Comparison of ENCODE assay signal across 9 mouse cellular contexts in genomic region chr17:48110547-48111287, GRCm38 (mm10). TPM values are rescaled to one million over a fixed set of nuclear protein-coding genes. Genes with fewer than 3 reads are reported as not detected.
DNase-seq lines count a peak whose midpoint lies in the region; ATAC-seq lines count a peak whose summit lies in the region.
"Had no signal": no experiment of that assay in that cellular context is flagged by ENCODE, and none has a peak within 500 bp of the region (broad histone marks: within the 10 kb centered on the region; RNA-seq: fewer than 3 reads in every experiment).

No protein-coding gene starts in this region.

- intact Hi-C loops in left cerebral cortex, postnatal 10 days (cut with DNase I): no loop called here

- H3K4me3 ChIP-seq in hindbrain, embryonic 11.5 days (ENCODE audit: low read depth, low read length): no peak overlapping the region
- no peak overlapping the region for H3K4me3 ChIP-seq in hindbrain, embryonic 12.5 days

- peak; percentile 70 for DNase-seq in hindbrain, embryonic 11.5 days (ENCODE audit: low spot score)
- DNase-seq in urinary bladder, postnatal 25 days (ENCODE audit: low spot score): peak; percentile 9
- DNase-seq in urinary bladder, postnatal 4 days (ENCODE audit: low spot score in 2 of 2): no peak
- DNase-seq in embryo, embryonic 10 days (ENCODE audit: low spot score): peak; percentile 61
- DNase-seq in lung, postnatal 25 days (ENCODE audit: low spot score): peak; percentile 24
- peak; percentile 33 for DNase-seq in yolk sac, embryonic 10.5 days (ENCODE audit: low spot score)
- no peak for DNase-seq in left cerebral cortex, postnatal 10 days (ENCODE audit: extremely low spot score in 1 of 2, low spot score in 2 of 2)

- H3K4me2 ChIP-seq in hindbrain, embryonic 11.5 days (replicated peaks; ENCODE audit: low read depth, low read length): no peak overlapping the region
- H3K4me2 ChIP-seq in hindbrain, embryonic 12.5 days (replicated peaks): no peak overlapping the region

- ATAC-seq in hindbrain, embryonic 11.5 days (ENCODE audit: low FRiP score): no peak
- no peak for ATAC-seq in hindbrain, embryonic 12.5 days (ENCODE audit: low FRiP score)

- H3K36me3 ChIP-seq in hindbrain, embryonic 11.5 days (ENCODE audit: control insufficient read depth, insufficient read depth, low read length): no peaks in the 10 kb centered on the region
- no peaks in the 10 kb centered on the region for H3K36me3 ChIP-seq in hindbrain, embryonic 12.5 days

- no peaks in the 10 kb centered on the region for H3K9me3 ChIP-seq in hindbrain, embryonic 11.5 days (ENCODE audit: control insufficient read depth, low read length)
- peaks cover 11% of the 10 kb centered on the region for H3K9me3 ChIP-seq in hindbrain, embryonic 12.5 days (replicated peaks)

- 49% methylated on average over 8 of the region's 8 CpGs for WGBS in hindbrain, embryonic 11.5 days
- WGBS in hindbrain, embryonic 12.5 days: 51% methylated on average over 8 of the region's 8 CpGs

- no peak overlapping the region for H3K9ac ChIP-seq in hindbrain, embryonic 11.5 days (ENCODE audit: low read depth, low read length)
- H3K9ac ChIP-seq in hindbrain, embryonic 12.5 days: no peak overlapping the region

- H3K27ac ChIP-seq in hindbrain, embryonic 11.5 days (ENCODE audit: low read depth, low read length): no peak overlapping the region
- H3K27ac ChIP-seq in hindbrain, embryonic 12.5 days: no peak overlapping the region

- H3K4me1 ChIP-seq in hindbrain, embryonic 11.5 days (replicated peaks; ENCODE audit: control insufficient read depth, insufficient read depth, low read length): no peaks in the 10 kb centered on the region
- H3K4me1 ChIP-seq in hindbrain, embryonic 12.5 days: peaks cover 5% of the 10 kb centered on the region

- no peaks in the 10 kb centered on the region for H3K27me3 ChIP-seq in hindbrain, embryonic 11.5 days (ENCODE audit: control insufficient read depth, insufficient read depth, low read length)
- H3K27me3 ChIP-seq in hindbrain, embryonic 12.5 days: no peaks in the 10 kb centered on the region

RNA-seq across cellular contexts. Expression of gene 1700067P10Rik, which starts 21.6 kb away (rescaled TPM):
- not detected in 2 replicates for polyA plus RNA-seq in hindbrain, embryonic 11.5 days (2014; fragmentation: Nextera tagmentation; extraction: Ambion mirVana)
- 0.26 TPM in 1 of 2 replicates, not detected in the other for polyA plus RNA-seq in hindbrain, embryonic 12.5 days (2016; fragmentation: Nextera tagmentation; extraction: Ambion mirVana)
- not detected for total RNA-seq in left cerebral cortex, postnatal 10 days (2021)

RNA-seq across cellular contexts. Expression of gene 9830107B12Rik, which starts 35.4 kb away (rescaled TPM):
- polyA plus RNA-seq in hindbrain, embryonic 11.5 days (2014; fragmentation: Nextera tagmentation; extraction: Ambion mirVana): not detected in 2 replicates
- 0.10 TPM in 1 of 2 replicates, not detected in the other for polyA plus RNA-seq in hindbrain, embryonic 12.5 days (2016; fragmentation: Nextera tagmentation; extraction: Ambion mirVana)
- total RNA-seq in left cerebral cortex, postnatal 10 days (2021): not detected
- polyA plus RNA-seq: limb, embryonic 14.5 days had no signal

RNA-seq across cellular contexts. Expression of gene A530064D06Rik, which starts 56.4 kb away (rescaled TPM):
- not detected in 2 replicates for polyA plus RNA-seq in hindbrain, embryonic 11.5 days (2014; fragmentation: Nextera tagmentation; extraction: Ambion mirVana)
- polyA plus RNA-seq in hindbrain, embryonic 12.5 days (2016; fragmentation: Nextera tagmentation; extraction: Ambion mirVana): not detected in 2 replicates
- not detected for total RNA-seq in left cerebral cortex, postnatal 10 days (2021)

Comparison
In these comparisons a context has a peak if more than half of its experiments do, and no peak if none do; other contexts are left out.
1. DNase-seq: peak in hindbrain, embryonic 11.5 days (single experiment), urinary bladder, postnatal 25 days (single experiment), embryo, embryonic 10 days (single experiment), lung, postnatal 25 days (single experiment) and yolk sac, embryonic 10.5 days (single experiment); none in urinary bladder, postnatal 4 days (0 of 2) and left cerebral cortex, postnatal 10 days (0 of 2).